In the genomic region with DNA sequence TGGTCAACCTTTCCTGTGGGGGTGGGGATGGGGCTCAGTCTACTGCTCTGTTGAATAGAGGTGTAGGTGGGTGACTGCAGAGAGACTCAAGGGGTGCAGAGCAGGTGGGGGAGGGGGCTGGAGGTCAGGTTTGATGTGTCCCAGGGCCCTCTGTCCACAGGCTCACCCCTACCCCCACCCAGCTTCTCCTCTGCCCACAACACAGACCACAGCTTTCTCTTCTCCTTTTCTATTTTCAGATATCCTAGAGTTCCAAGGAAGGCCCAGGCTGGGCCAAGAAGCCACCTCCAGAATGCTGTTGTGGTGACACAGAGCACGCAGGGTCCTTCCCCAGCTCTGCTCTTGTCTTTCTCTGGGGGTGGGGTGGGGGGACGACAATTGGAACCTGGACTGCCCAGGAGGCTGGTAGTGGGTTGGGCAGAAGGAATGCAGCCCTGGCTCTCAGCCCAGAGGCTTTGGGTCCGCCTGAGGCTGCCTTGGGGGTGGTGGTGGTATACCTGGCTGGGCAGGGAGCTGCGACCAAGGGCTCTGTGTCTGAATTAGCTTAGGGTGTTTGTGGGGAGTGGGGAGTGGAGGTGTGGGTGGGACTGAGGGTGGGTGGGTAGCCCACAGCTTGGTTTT, we compare ENCODE assay signal across 11 mouse cellular contexts. TPM values are rescaled to one million over a fixed set of nuclear protein-coding genes. Genes with fewer than 3 reads are reported as not detected.
DNase-seq lines count a peak whose midpoint lies in the region; ATAC-seq lines count a peak whose summit lies in the region.
"Had no signal": no experiment of that assay in that cellular context is flagged by ENCODE, and none has a peak within 500 bp of the region (broad histone marks: within the 10 kb centered on the region; RNA-seq: fewer than 3 reads in every experiment).

No protein-coding gene starts in this region.

- H3K4me2 ChIP-seq in heart, embryonic 12.5 days: peak overlapping the region; percentile 48
- H3K4me2 ChIP-seq in kidney, embryonic 16.5 days (replicated peaks; ENCODE audit: low read depth, low read length): peak overlapping the region; percentile 28; the same call in 1 of the 2 replicates
- no peak overlapping the region for H3K4me2 ChIP-seq in forebrain, embryonic 15.5 days (replicated peaks)
- H3K4me2 ChIP-seq: embryonic facial prominence, embryonic 15.5 days; limb, embryonic 12.5 days had no signal

- ATAC-seq in heart, embryonic 12.5 days (ENCODE audit: insufficient number of reproducible peaks, low FRiP score): 0 out of 2 replicates have a peak, but pooled peaks have one; percentile 22
- peak; percentile 66 for ATAC-seq in kidney, embryonic 16.5 days (ENCODE audit: low FRiP score, low TSS enrichment)
- no peak for ATAC-seq in forebrain, embryonic 15.5 days (replicated peaks)
- ATAC-seq: CD4-positive, CD25-positive, alpha-beta regulatory T cell, adult 4 months had no signal

- WGBS in heart, embryonic 12.5 days: 33% methylated on average over 4 of the region's 4 CpGs
- WGBS in kidney, embryonic 16.5 days: 46% methylated on average over 4 of the region's 4 CpGs
- WGBS in forebrain, embryonic 15.5 days: 44% methylated on average over 4 of the region's 4 CpGs

- H3K9ac ChIP-seq in heart, embryonic 12.5 days: 0 out of 2 replicates have a peak overlapping the region, but pooled peaks have one; percentile 4
- peak overlapping the region; percentile 35; the same call in 1 of the 2 replicates for H3K9ac ChIP-seq in kidney, embryonic 16.5 days (replicated peaks; ENCODE audit: low read length)
- H3K9ac ChIP-seq in forebrain, embryonic 15.5 days (replicated peaks): no peak overlapping the region
- H3K9ac ChIP-seq: embryonic facial prominence, embryonic 15.5 days; limb, embryonic 12.5 days had no signal

- peaks cover 49% of the 10 kb centered on the region for H3K4me1 ChIP-seq in heart, embryonic 12.5 days (replicated peaks)
- peaks cover 41% of the 10 kb centered on the region for H3K4me1 ChIP-seq in kidney, embryonic 16.5 days (ENCODE audit: insufficient read depth, low read length)
- H3K4me1 ChIP-seq in forebrain, embryonic 15.5 days: peaks cover 12% of the 10 kb centered on the region

- peak overlapping the region; percentile 62 for H3K27ac ChIP-seq in heart, embryonic 12.5 days (ENCODE audit: poor library complexity, severe bottlenecking)
- H3K27ac ChIP-seq in kidney, embryonic 16.5 days (ENCODE audit: low read length): peak overlapping the region; percentile 86
- no peak overlapping the region for H3K27ac ChIP-seq in forebrain, embryonic 15.5 days (replicated peaks)
- H3K27ac ChIP-seq: limb, embryonic 12.5 days had no signal

- DNase-seq in heart, adult 8-10 months (ENCODE audit: low spot score): no peak
- peak; percentile 33 for DNase-seq in ZHBTc4 (ENCODE audit: low read depth, low spot score)
- peak; percentile 64 for DNase-seq in lung, postnatal 14 days
- DNase-seq in frontal cortex, adult 2 months (ENCODE audit: extremely low spot score in 1 of 2, low spot score in 1 of 2): no peak
- no peak for DNase-seq in adrenal gland, adult 2 months

- no peaks in the 10 kb centered on the region for H3K36me3 ChIP-seq in heart, embryonic 12.5 days
- no peaks in the 10 kb centered on the region for H3K36me3 ChIP-seq in kidney, embryonic 16.5 days (ENCODE audit: insufficient read depth, low read length)
- H3K36me3 ChIP-seq in forebrain, embryonic 15.5 days: no peaks in the 10 kb centered on the region
- H3K36me3 ChIP-seq: embryonic facial prominence, embryonic 15.5 days; limb, embryonic 12.5 days had no signal

- H3K9me3 ChIP-seq in heart, embryonic 12.5 days (replicated peaks): no peaks in the 10 kb centered on the region
- H3K9me3 ChIP-seq in kidney, embryonic 16.5 days (ENCODE audit: low read length): no peaks in the 10 kb centered on the region
- H3K9me3 ChIP-seq in forebrain, embryonic 15.5 days: no peaks in the 10 kb centered on the region
- H3K9me3 ChIP-seq: embryonic facial prominence, embryonic 15.5 days; limb, embryonic 12.5 days had no signal

- H3K27me3 ChIP-seq in heart, embryonic 12.5 days (replicated peaks): peaks cover 4% of the 10 kb centered on the region
- H3K27me3 ChIP-seq in kidney, embryonic 16.5 days (ENCODE audit: insufficient read depth, low read length): no peaks in the 10 kb centered on the region
- peaks cover 5% of the 10 kb centered on the region; the same call in 1 of the 2 replicates for H3K27me3 ChIP-seq in forebrain, embryonic 15.5 days

- H3K4me3 ChIP-seq in heart, embryonic 12.5 days: peak overlapping the region; percentile 13; the same call in 1 of the 2 replicates
- no peak overlapping the region for H3K4me3 ChIP-seq in kidney, embryonic 16.5 days (ENCODE audit: low read length)
- H3K4me3 ChIP-seq in forebrain, embryonic 15.5 days: no peak overlapping the region
- H3K4me3 ChIP-seq: embryonic facial prominence, embryonic 15.5 days; limb, embryonic 12.5 days had no signal

RNA-seq across cellular contexts. Expression of a gene that starts 13.2 kb away (rescaled TPM):
- polyA plus RNA-seq in heart, embryonic 12.5 days (2016; fragmentation: Nextera tagmentation; extraction: Ambion mirVana): 25.5 and 27.2 TPM in 2 replicates
- total RNA-seq in heart, adult 8-10 months (2022): 10 to 100 TPM; 10.9 to 23.6 (median 16.1) TPM
- 39.9 and 40.1 TPM in 2 replicates for polyA plus RNA-seq in kidney, embryonic 16.5 days (2015; fragmentation: Nextera tagmentation; extraction: Ambion mirVana)
- polyA plus RNA-seq in frontal cortex, adult 2 months (2012; rRNA removed): 14.1 and 16.0 TPM in 2 replicates
- 10 to 100 TPM; 15.0 to 15.6 TPM for total RNA-seq in adrenal gland, adult 2 months (2021)
- 17.9 and 26.2 TPM in 2 replicates for polyA plus RNA-seq in adrenal gland, adult 2 months (2012; rRNA removed)
- 2.7 and 3.4 TPM in 2 replicates for polyA plus RNA-seq in forebrain, embryonic 15.5 days (2015; fragmentation: Nextera tagmentation; extraction: Ambion mirVana)

Comparison
In these comparisons a context has a peak if more than half of its experiments do, and no peak if none do; other contexts are left out.
1. DNase-seq: peak in ZHBTc4 (single experiment) and lung, postnatal 14 days (single experiment); none in heart, adult 8-10 months (single experiment), frontal cortex, adult 2 months (0 of 2) and adrenal gland, adult 2 months (single experiment).